Mouse (Mus musculus): ENCODE results near the gene Pirt. TPM values are rescaled to one million over a fixed set of nuclear protein-coding genes. Genes with fewer than 3 reads are reported as not detected.

Gene Pirt
- total and polyA plus RNA-seq, 2 experiments = not detected

GRCm38 (mm10) chr11:66892536-66892935 lies 19.2 kb upstream of the Pirt start:
- no peak for DNase-seq (ENCODE audit: extremely low read depth, low read depth, low spot score)
- WGBS = 81% methylated on average over 3 of the region's 3 CpGs
- H3K36me3 ChIP-seq (ENCODE audit: control insufficient read depth, insufficient read depth, low read length) = no peaks in the 10 kb centered on the region
- H3K4me3 ChIP-seq (ENCODE audit: insufficient read depth, low read depth, low read length) = no peak overlapping the region
- H3K9ac ChIP-seq (ENCODE audit: low read depth, low read length) = no peak overlapping the region
- no peaks in the 10 kb centered on the region for H3K79me2 ChIP-seq (ENCODE audit: control insufficient read depth, insufficient read depth, low read length)
- no peak for TF ChIP-seq POLR2A (IDR thresholded peaks at IDR 0.05; ENCODE audit: extremely low read depth, insufficient read depth, low read length)
- TF ChIP-seq CTCF (IDR thresholded peaks at IDR 0.05; ENCODE audit: low read depth, low read length) = no peak
- no peaks in the 10 kb centered on the region for H3K4me1 ChIP-seq (ENCODE audit: control insufficient read depth, insufficient read depth, low read length)
- no peaks in the 10 kb centered on the region for H3K27me3 ChIP-seq (ENCODE audit: control insufficient read depth, insufficient read depth, low read length)
- H3K27ac ChIP-seq (replicated peaks; ENCODE audit: insufficient read depth, low read depth, low read length) = no peak overlapping the region

GRCm38 (mm10) chr11:66898747-66899146 lies 13.0 kb upstream of the Pirt start:
- whole genome bisulfite sequencing = 86% methylated on average over 2 of the region's 2 CpGs
- DNase-seq (ENCODE audit: extremely low read depth, low read depth, low spot score) = no peak

GRCm38 (mm10) chr11:66899426-66899825 lies 12.4 kb upstream of the Pirt start:
- TF ChIP-seq POLR2A (IDR thresholded peaks at IDR 0.05; ENCODE audit: extremely low read depth, insufficient read depth, low read length) (no peak), CTCF (IDR thresholded peaks at IDR 0.05; ENCODE audit: low read depth, low read length) (peak; percentile 66; the same call in 1 of the 2 replicates)
- WGBS = 12% methylated on average over 7 of the region's 7 CpGs
- H3K4me1 ChIP-seq (ENCODE audit: control insufficient read depth, insufficient read depth, low read length) = no peaks in the 10 kb centered on the region
- H3K4me3 ChIP-seq (ENCODE audit: insufficient read depth, low read depth, low read length) = no peak overlapping the region
- H3K27ac ChIP-seq (replicated peaks; ENCODE audit: insufficient read depth, low read depth, low read length) = no peak overlapping the region
- no peaks in the 10 kb centered on the region for H3K36me3 ChIP-seq (ENCODE audit: control insufficient read depth, insufficient read depth, low read length)
- H3K9ac ChIP-seq (ENCODE audit: low read depth, low read length) = no peak overlapping the region
- H3K79me2 ChIP-seq (ENCODE audit: control insufficient read depth, insufficient read depth, low read length) = no peaks in the 10 kb centered on the region
- DNase-seq (ENCODE audit: extremely low read depth, low read depth, low spot score) = peak; percentile 22
- no peaks in the 10 kb centered on the region for H3K27me3 ChIP-seq (ENCODE audit: control insufficient read depth, insufficient read depth, low read length)

More at GRCm38 (mm10) chr11:66898747-66899146, 13.0 kb upstream of the Pirt start:
- Histone ChIP-seq H3K4me3 (ENCODE audit: insufficient read depth, low read depth, low read length) (no peak overlapping the region), H3K79me2 (ENCODE audit: control insufficient read depth, insufficient read depth, low read length) (no peaks in the 10 kb centered on the region), H3K27me3 (ENCODE audit: control insufficient read depth, insufficient read depth, low read length) (no peaks in the 10 kb centered on the region), H3K9ac (ENCODE audit: low read depth, low read length) (no peak overlapping the region), H3K36me3 (ENCODE audit: control insufficient read depth, insufficient read depth, low read length) (no peaks in the 10 kb centered on the region), H3K27ac (replicated peaks; ENCODE audit: insufficient read depth, low read depth, low read length) (no peak overlapping the region), H3K4me1 (ENCODE audit: control insufficient read depth, insufficient read depth, low read length) (no peaks in the 10 kb centered on the region)
- no peak for TF ChIP-seq POLR2A (IDR thresholded peaks at IDR 0.05; ENCODE audit: extremely low read depth, insufficient read depth, low read length)
- TF ChIP-seq CTCF (IDR thresholded peaks at IDR 0.05; ENCODE audit: low read depth, low read length) = no peak; the same call in 1 of the 2 replicates

DNA sequence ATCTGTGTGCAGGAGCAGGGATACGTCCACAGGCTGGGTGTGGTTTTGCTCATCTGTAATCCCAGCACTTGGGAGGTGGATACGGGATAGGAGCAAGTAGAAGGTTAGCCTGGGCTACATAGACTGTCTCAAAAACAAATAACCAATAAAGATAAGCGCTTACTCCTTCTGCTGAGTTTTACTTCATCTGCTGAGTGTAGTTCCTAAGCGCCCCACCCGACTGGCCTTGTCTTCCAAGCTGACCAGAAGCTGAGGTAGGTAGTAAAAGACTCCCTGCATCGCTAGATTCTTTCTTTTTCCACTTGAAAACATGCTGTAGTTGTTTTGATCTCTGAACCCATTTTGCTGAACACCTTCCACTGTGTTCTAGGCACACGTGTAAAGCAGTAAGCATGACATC lies 9.0 kb upstream of the Pirt start:
- H3K36me3 ChIP-seq (ENCODE audit: control insufficient read depth, insufficient read depth, low read length) = no peaks in the 10 kb centered on the region
- no peak overlapping the region for H3K27ac ChIP-seq (replicated peaks; ENCODE audit: insufficient read depth, low read depth, low read length)
- H3K79me2 ChIP-seq (ENCODE audit: control insufficient read depth, insufficient read depth, low read length) = no peaks in the 10 kb centered on the region
- no peak overlapping the region for H3K9ac ChIP-seq (ENCODE audit: low read depth, low read length)
- TF ChIP-seq CTCF (IDR thresholded peaks at IDR 0.05; ENCODE audit: low read depth, low read length) (no peak), POLR2A (IDR thresholded peaks at IDR 0.05; ENCODE audit: extremely low read depth, insufficient read depth, low read length) (no peak)
- H3K27me3 ChIP-seq (ENCODE audit: control insufficient read depth, insufficient read depth, low read length) = no peaks in the 10 kb centered on the region
- DNase-seq (ENCODE audit: extremely low read depth, low read depth, low spot score) = no peak
- H3K4me3 ChIP-seq (ENCODE audit: insufficient read depth, low read depth, low read length) = no peak overlapping the region
- 78% methylated on average over 7 of the region's 7 CpGs for WGBS
- H3K4me1 ChIP-seq (ENCODE audit: control insufficient read depth, insufficient read depth, low read length) = no peaks in the 10 kb centered on the region

DNA sequence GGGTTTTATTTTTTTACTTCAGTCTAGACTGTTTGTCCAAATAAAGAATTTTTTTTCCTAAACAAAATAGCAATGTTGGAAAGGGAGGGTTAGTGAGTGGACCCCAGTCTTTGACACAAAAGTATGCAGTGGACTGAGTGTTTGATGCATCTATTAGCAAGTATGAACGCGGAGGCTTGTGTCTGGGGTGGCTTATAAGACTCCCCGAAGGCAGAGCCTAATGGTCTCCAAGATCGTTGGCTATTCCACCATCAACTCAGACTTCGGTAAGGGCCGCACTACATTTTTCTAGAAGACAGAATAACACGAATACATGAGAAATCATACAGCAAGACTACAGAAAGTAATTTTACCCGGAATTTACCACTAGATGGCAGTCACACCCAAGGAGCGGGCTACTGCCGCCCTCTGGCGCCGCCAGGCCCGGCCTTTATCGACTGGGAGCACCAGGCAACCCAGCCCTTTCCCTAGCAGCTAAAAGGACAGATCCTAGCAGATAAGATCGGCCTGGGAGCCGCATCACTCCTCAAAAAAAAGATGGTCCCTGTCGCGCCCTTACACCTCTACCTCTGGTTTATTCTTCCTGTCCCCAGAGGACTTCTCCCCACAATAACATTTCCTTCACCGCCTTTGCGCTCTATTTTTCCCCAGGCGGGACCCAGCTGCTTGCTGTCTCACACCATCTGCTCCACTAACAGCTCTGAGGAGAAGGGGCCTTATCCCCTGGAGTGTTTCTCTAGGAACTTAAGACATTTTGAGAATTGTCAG lies 6.0 kb upstream of the Pirt start:
- Histone ChIP-seq H3K27ac (replicated peaks; ENCODE audit: insufficient read depth, low read depth, low read length) (no peak overlapping the region), H3K4me3 (ENCODE audit: insufficient read depth, low read depth, low read length) (no peak overlapping the region), H3K4me1 (ENCODE audit: control insufficient read depth, insufficient read depth, low read length) (no peaks in the 10 kb centered on the region), H3K9ac (ENCODE audit: low read depth, low read length) (no peak overlapping the region), H3K36me3 (ENCODE audit: control insufficient read depth, insufficient read depth, low read length) (no peaks in the 10 kb centered on the region), H3K27me3 (ENCODE audit: control insufficient read depth, insufficient read depth, low read length) (no peaks in the 10 kb centered on the region), H3K79me2 (ENCODE audit: control insufficient read depth, insufficient read depth, low read length) (no peaks in the 10 kb centered on the region)
- TF ChIP-seq CTCF (IDR thresholded peaks at IDR 0.05; ENCODE audit: low read depth, low read length) = peak; percentile 87
- TF ChIP-seq POLR2A (IDR thresholded peaks at IDR 0.05; ENCODE audit: extremely low read depth, insufficient read depth, low read length) = no peak
- 21% methylated on average over 21 of the region's 21 CpGs for WGBS
- peak; percentile 51 for DNase-seq (ENCODE audit: extremely low read depth, low read depth, low spot score)
